In genomic region chr15:85583504-85583903, GRCm38 (mm10) we compare ENCODE assay signal across 7 mouse cellular contexts. TPM values are rescaled to one million over a fixed set of nuclear protein-coding genes. Genes with fewer than 3 reads are reported as not detected.
DNase-seq lines count a peak whose midpoint lies in the region; ATAC-seq and TF ChIP-seq lines count a peak whose summit lies in the region.

No protein-coding gene starts in this region.

- no peaks in the 10 kb centered on the region for H3K36me3 ChIP-seq in G1E (replicated peaks)
- no peaks in the 10 kb centered on the region for H3K36me3 ChIP-seq in embryonic facial prominence, embryonic 12.5 days

- peak; percentile 70 for TF ChIP-seq CTCF in G1E (IDR thresholded peaks at IDR 0.05; ENCODE audit: low read depth, low read length)
- TF ChIP-seq CTCF in bone marrow, adult 2 months (IDR thresholded peaks at IDR 0.05; ENCODE audit: control insufficient read depth, insufficient read depth, low read length), result peak; percentile 82

- H3K9me3 ChIP-seq in G1E (replicated peaks), result peaks cover 24% of the 10 kb centered on the region
- no peaks in the 10 kb centered on the region for H3K9me3 ChIP-seq in embryonic facial prominence, embryonic 12.5 days

- peak; percentile 62 for DNase-seq in G1E (ENCODE audit: low spot score)
- peak; percentile 63 to 85 for DNase-seq in heart, postnatal 10 days
- peak; percentile 60 to 88 for DNase-seq in kidney, postnatal 36 days
- DNase-seq in lung, postnatal 25 days (ENCODE audit: low spot score), result peak; percentile 53
- peak; percentile 60 to 62 for DNase-seq in right cerebral cortex, adult 2 months (ENCODE audit: low spot score in 2 of 2)

- intact Hi-C loops in heart, postnatal 10 days (cut with DNase I), result loop anchor here (1.0 to 5.0 kb wide), 5 partner anchors 106 to 431 kb away; no protein-coding TSS in a partner anchor

- no peak for ATAC-seq in G1E (ENCODE audit: extremely low read depth, insufficient number of reproducible peaks, low FRiP score, poor library complexity, severe bottlenecking)
- ATAC-seq in embryonic facial prominence, embryonic 12.5 days (ENCODE audit: insufficient number of reproducible peaks, insufficient read depth, low FRiP score, low TSS enrichment), result peak; percentile 45; the same call in 1 of the 2 replicates

- H3K4me3 ChIP-seq in G1E (ENCODE audit: low read depth, low read length), result no peak overlapping the region
- no peak overlapping the region for H3K4me3 ChIP-seq in bone marrow, adult 2 months (replicated peaks; ENCODE audit: control insufficient read depth, low read depth, low read length)
- no peak overlapping the region for H3K4me3 ChIP-seq in embryonic facial prominence, embryonic 12.5 days

- H3K4me1 ChIP-seq in G1E (ENCODE audit: insufficient read depth, low read depth, low read length), result no peaks in the 10 kb centered on the region
- no peaks in the 10 kb centered on the region for H3K4me1 ChIP-seq in bone marrow, adult 2 months (ENCODE audit: control insufficient read depth, insufficient read depth, low read length)
- peaks cover 20% of the 10 kb centered on the region for H3K4me1 ChIP-seq in embryonic facial prominence, embryonic 12.5 days

- TF ChIP-seq POLR2A in bone marrow, adult 2 months (IDR thresholded peaks at IDR 0.05; ENCODE audit: borderline replicate concordance, control insufficient read depth, low read depth, low read length), result no peak

- no peak overlapping the region for H3K27ac ChIP-seq in bone marrow, adult 2 months (ENCODE audit: control insufficient read depth, insufficient read depth, low read depth, low read length, poor library complexity)
- H3K27ac ChIP-seq in embryonic facial prominence, embryonic 12.5 days, result no peak overlapping the region

- no peak overlapping the region for H3K9ac ChIP-seq in embryonic facial prominence, embryonic 12.5 days

- peaks cover 14% of the 10 kb centered on the region; the same call in 1 of the 2 replicates for H3K27me3 ChIP-seq in G1E (ENCODE audit: insufficient read depth, low read length)
- H3K27me3 ChIP-seq in embryonic facial prominence, embryonic 12.5 days, result peaks cover 62% of the 10 kb centered on the region

- 4% methylated on average over 11 of the region's 11 CpGs for WGBS in bone marrow, adult 2 months
- WGBS in embryonic facial prominence, embryonic 12.5 days, result 8% methylated on average over 11 of the region's 11 CpGs

- no peak overlapping the region for H3K4me2 ChIP-seq in embryonic facial prominence, embryonic 12.5 days (replicated peaks)

RNA-seq across cellular contexts. Expression of gene Wnt7b, which starts 1.2 kb away (rescaled TPM):
- total RNA-seq in G1E (2014; fragmentation: Nextera tagmentation), result not detected in 2 replicates
- 0.11 TPM in 1 of 2 replicates, not detected in the other for total RNA-seq in G1E (2017)
- not detected in 2 replicates for polyA plus RNA-seq in G1E (2012)
- not detected in 2 replicates for polyA plus RNA-seq in bone marrow, adult 2 months (2011; ENCODE audit: insufficient read depth, insufficient read length, low replicate concordance, missing spikeins)
- polyA plus RNA-seq in embryonic facial prominence, embryonic 12.5 days (2016; fragmentation: Nextera tagmentation; extraction: Ambion mirVana), result 31.5 and 34.3 TPM in 2 replicates
- total RNA-seq in heart, postnatal 10 days (2021), result under 1 TPM; 0.22 to 0.25 TPM

Comparison
In these comparisons a context has a peak if more than half of its experiments do, and no peak if none do; other contexts are left out.
1. RNA of gene Wnt7b, which starts 1.2 kb away (polyA plus RNA-seq): 31.5 to 34.3 TPM in embryonic facial prominence, embryonic 12.5 days; not detected in bone marrow, adult 2 months and not detected in G1E; every median in the first group is over 10 times any median in the second.
2. Peak in every context shown above with its lines, with median percentiles within 50 percentile points of each other: DNase-seq.